Mouse (Mus musculus) liver, postnatal 0 days (tissue): Measurements from ENCODE around the gene Sh3bgr. TPM values are rescaled to one million over a fixed set of nuclear protein-coding genes. Genes with fewer than 3 reads are reported as not detected.

Source experiments
- ATAC-seq: fragments of 200-750 bp; cut with Nextera tagmentation; 2 replicates; pipeline ENCODE4 v1.8.0; 2017; ENCODE audit warnings: mild to moderate bottlenecking, moderate library complexity
- DNase-seq: peaks from one replicate; pipeline ENCODE4 v3.0.0-alpha.2; 2016
- H3K27ac ChIP-seq: fragments of 300-500 bp; sonication (generic); 2 replicates; pipeline ENCODE4 v1.5.1; 2014; ENCODE audit warnings: antibody characterized with exemption, moderate library complexity, mild to moderate bottlenecking, low read depth
- H3K27me3 ChIP-seq: fragments of 300-500 bp; sonication (generic); 2 replicates; pipeline ENCODE4 v1.6.1; 2014; ENCODE audit warnings: low read length, control low read depth, mixed read lengths; ENCODE audit not compliant: insufficient read depth
- H3K36me3 ChIP-seq: fragments of 300-500 bp; sonication (generic); replicated peaks from 2 replicates; pipeline ENCODE4 v1.6.1; 2014; ENCODE audit warnings: mild to moderate bottlenecking, control low read depth, low read length, moderate library complexity, mixed read lengths; ENCODE audit not compliant: insufficient read depth
- H3K4me1 ChIP-seq: fragments of 300-500 bp; sonication (generic); 2 replicates; pipeline ENCODE4 v1.6.1; 2014; ENCODE audit warnings: antibody characterized with exemption, mild to moderate bottlenecking, control low read depth; ENCODE audit not compliant: insufficient read depth
- H3K4me2 ChIP-seq: fragments of 300-500 bp; sonication (generic); 2 replicates; pipeline ENCODE4 v1.6.1; 2014; ENCODE audit warnings: low read depth, mild to moderate bottlenecking, low read length, moderate library complexity, mixed read lengths
- H3K4me3 ChIP-seq: fragments of 300-500 bp; sonication (generic); 2 replicates; pipeline ENCODE4 v1.5.1; 2014; ENCODE audit warnings: low read depth, low read length
- H3K9ac ChIP-seq: fragments of 300-500 bp; sonication (generic); replicated peaks from 2 replicates; pipeline ENCODE4 v1.6.1; 2014; ENCODE audit warnings: mild to moderate bottlenecking, moderate library complexity
- H3K9me3 ChIP-seq: fragments of 300-500 bp; sonication (generic); 2 replicates; pipeline ENCODE4 v1.6.1; 2016; ENCODE audit warnings: mild to moderate bottlenecking, control low read depth, low read length, mixed read lengths
- CTCF ChIP-seq: sonication (generic); IDR thresholded peaks from 2 replicates; pipeline ENCODE4 v1.5.1; 2016; ENCODE audit warnings: antibody characterized with exemption, low read depth
- EP300 ChIP-seq: IDR thresholded peaks from 2 replicates; pipeline ENCODE4 v1.6.1; 2016; ENCODE audit warnings: antibody characterized with exemption, low read depth, mild to moderate bottlenecking
- WGBS: fragments of 180-500 bp; shearing (Covaris S2); extraction: QIAGEN DNeasy Blood & Tissue Kit; methylation state at CpG from one replicate; pipeline ENCODE4 v1.1.7; 2014; ENCODE audit not compliant: insufficient replicate concordance; 5-methylcytosine and 5-hydroxymethylcytosine counted together
- polyA plus RNA-seq: library from polyadenylated mRNA; unstranded; fragments of >200 nt; fragmentation: Nextera tagmentation; extraction: Ambion mirVana; gene quantifications from 2 replicates; pipeline ENCODE4 v1.2.1, GENCODE M21; 2015

Sh3bgr gene
- polyA plus RNA-seq, 1 experiment from 2014 or later: not detected

GRCm38 (mm10) chr16:96221959-96222358 is 21.7 kb downstream of the Sh3bgr start:
- no peaks in the 10 kb centered on the region for H3K9me3 ChIP-seq
- no peak overlapping the region for H3K27ac ChIP-seq
- DNase-seq (no peak), ATAC-seq (no peak)
- no peaks in the 10 kb centered on the region for H3K27me3 ChIP-seq
- H3K4me2 ChIP-seq: no peak overlapping the region
- no peak overlapping the region for H3K4me3 ChIP-seq
- H3K36me3 ChIP-seq: no peaks in the 10 kb centered on the region
- 71% methylated on average over 3 of the region's 3 CpGs for WGBS
- no peaks in the 10 kb centered on the region for H3K4me1 ChIP-seq
- no peak overlapping the region for H3K9ac ChIP-seq
- no peak for TF ChIP-seq EP300
- no peak for TF ChIP-seq CTCF

GRCm38 (mm10) chr16:96222452-96222851 is 22.2 kb downstream of the Sh3bgr start:
- H3K27me3 ChIP-seq: no peaks in the 10 kb centered on the region
- H3K4me2 ChIP-seq: no peak overlapping the region
- H3K4me1 ChIP-seq: no peaks in the 10 kb centered on the region
- DNase-seq (no peak), ATAC-seq (no peak)
- H3K27ac ChIP-seq: no peak overlapping the region
- H3K9ac ChIP-seq: no peak overlapping the region
- H3K36me3 ChIP-seq: no peaks in the 10 kb centered on the region
- no peak overlapping the region for H3K4me3 ChIP-seq
- WGBS: 62% methylated on average over 1 of the region's 1 CpGs
- TF ChIP-seq EP300 (no peak), CTCF (no peak)
- H3K9me3 ChIP-seq: no peaks in the 10 kb centered on the region

GRCm38 (mm10) chr16:96228438-96228837 is 28.2 kb downstream of the Sh3bgr start:
- Histone ChIP-seq H3K9me3 (no peaks in the 10 kb centered on the region), H3K27ac (no peak overlapping the region), H3K4me2 (no peak overlapping the region), H3K4me3 (no peak overlapping the region), H3K4me1 (no peaks in the 10 kb centered on the region), H3K36me3 (no peaks in the 10 kb centered on the region), H3K9ac (no peak overlapping the region), H3K27me3 (no peaks in the 10 kb centered on the region)
- 59% methylated on average over 13 of the region's 13 CpGs for WGBS
- no peak for ATAC-seq
- DNase-seq: no peak
- TF ChIP-seq CTCF (no peak), EP300 (no peak)

- Histone ChIP-seq H3K9me3 (no peaks in the 10 kb centered on the region), H3K4me1 (no peaks in the 10 kb centered on the region), H3K4me3 (no peak overlapping the region), H3K9ac (no peak overlapping the region), H3K27ac (no peak overlapping the region), H3K36me3 (no peaks in the 10 kb centered on the region), H3K4me2 (no peak overlapping the region), H3K27me3 (no peaks in the 10 kb centered on the region)
- WGBS: 62% methylated on average over 8 of the region's 8 CpGs
- no peak for TF ChIP-seq CTCF
- TF ChIP-seq EP300: no peak
- ATAC-seq (no peak), DNase-seq (no peak)
These were observed 28.9 kb downstream of the Sh3bgr start for GRCm38 (mm10) chr16:96229044-96229555.

- H3K27ac ChIP-seq: no peak overlapping the region
- DNase-seq (peak; percentile 70), ATAC-seq (no peak)
- 28% methylated on average over 11 of the region's 11 CpGs for WGBS
- H3K4me2 ChIP-seq: no peak overlapping the region
- H3K4me3 ChIP-seq: no peak overlapping the region
- peak; percentile 90 for TF ChIP-seq CTCF
- TF ChIP-seq EP300: no peak
- H3K9ac ChIP-seq: no peak overlapping the region
- H3K9me3 ChIP-seq: no peaks in the 10 kb centered on the region
- H3K4me1 ChIP-seq: no peaks in the 10 kb centered on the region
- no peaks in the 10 kb centered on the region for H3K27me3 ChIP-seq
- no peaks in the 10 kb centered on the region for H3K36me3 ChIP-seq
These were observed 30.2 kb downstream of the Sh3bgr start for GRCm38 (mm10) chr16:96230411-96230810.

- WGBS: 82% methylated on average over 4 of the region's 4 CpGs
- no peak overlapping the region for H3K27ac ChIP-seq
These were observed 31.0 kb downstream of the Sh3bgr start for GRCm38 (mm10) chr16:96231251-96231650.

GRCm38 (mm10) chr16:96231974-96232373 is 31.7 kb downstream of the Sh3bgr start:
- Histone ChIP-seq H3K9ac (no peak overlapping the region), H3K4me3 (no peak overlapping the region), H3K36me3 (no peaks in the 10 kb centered on the region), H3K4me2 (no peak overlapping the region), H3K4me1 (no peaks in the 10 kb centered on the region), H3K27ac (no peak overlapping the region), H3K27me3 (no peaks in the 10 kb centered on the region), H3K9me3 (no peaks in the 10 kb centered on the region)
- ATAC-seq: no peak
- no peak for DNase-seq
- WGBS: 77% methylated on average over 8 of the region's 8 CpGs
- TF ChIP-seq EP300 (no peak), CTCF (no peak)

More at GRCm38 (mm10) chr16:96231251-96231650, 31.0 kb downstream of the Sh3bgr start:
- ATAC-seq: no peak
- TF ChIP-seq EP300 (no peak), CTCF (no peak)
- no peak overlapping the region for H3K9ac ChIP-seq
- no peaks in the 10 kb centered on the region for H3K9me3 ChIP-seq
- H3K36me3 ChIP-seq: no peaks in the 10 kb centered on the region
- no peaks in the 10 kb centered on the region for H3K4me1 ChIP-seq
- no peak overlapping the region for H3K4me2 ChIP-seq
- H3K4me3 ChIP-seq: no peak overlapping the region
- DNase-seq: no peak
- no peaks in the 10 kb centered on the region for H3K27me3 ChIP-seq
